Mouse (Mus musculus) frontal cortex, adult (tissue): Measurements from ENCODE around the gene Snx5.

ENCODE experiments used
- ATAC-seq: cut with Nextera tagmentation; 2 replicates; pipeline ENCODE4 v1.9.2; 2017; ENCODE audit warnings: mild to moderate bottlenecking, moderate library complexity, mixed read lengths; ENCODE audit not compliant: low TSS enrichment

Snx5 gene

GRCm38 (mm10) chr2:144270507-144271420 is at the start of gene Snx5, which contains the start of gene Mgme1:
TSS of gene Snx5 (minus strand) at chr2:144270906.
TSS of gene Mgme1 (plus strand) at chr2:144270663.
- ATAC-seq: peak; percentile 92

- no peak for ATAC-seq
Observed at GRCm38 (mm10) chr2:144311372-144311771, 40.7 kb upstream of the Snx5 start.

DNA sequence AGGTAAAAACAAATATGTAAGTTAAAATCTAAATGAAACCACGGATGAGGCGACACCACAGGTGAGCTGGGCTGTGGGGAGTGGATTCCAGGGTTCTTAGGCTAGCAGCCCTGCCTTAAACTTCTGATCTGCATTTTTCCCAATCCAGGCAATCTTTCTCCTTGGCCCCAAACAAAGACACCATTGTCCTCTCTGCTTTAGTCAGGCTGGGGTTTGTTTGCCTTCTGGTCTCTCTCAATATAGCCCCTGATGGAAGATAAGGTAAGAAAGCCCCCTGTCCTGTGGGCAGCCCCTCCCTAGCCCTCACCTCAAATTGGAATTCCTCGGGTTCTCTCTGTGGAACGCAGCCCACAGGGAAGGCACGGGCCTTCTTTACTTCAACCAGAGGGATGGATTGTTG is 39.6 kb upstream of the Snx5 start:
- ATAC-seq: no peak

GRCm38 (mm10) chr2:144308561-144308960 is 37.9 kb upstream of the Snx5 start:
- no peak for ATAC-seq

DNA sequence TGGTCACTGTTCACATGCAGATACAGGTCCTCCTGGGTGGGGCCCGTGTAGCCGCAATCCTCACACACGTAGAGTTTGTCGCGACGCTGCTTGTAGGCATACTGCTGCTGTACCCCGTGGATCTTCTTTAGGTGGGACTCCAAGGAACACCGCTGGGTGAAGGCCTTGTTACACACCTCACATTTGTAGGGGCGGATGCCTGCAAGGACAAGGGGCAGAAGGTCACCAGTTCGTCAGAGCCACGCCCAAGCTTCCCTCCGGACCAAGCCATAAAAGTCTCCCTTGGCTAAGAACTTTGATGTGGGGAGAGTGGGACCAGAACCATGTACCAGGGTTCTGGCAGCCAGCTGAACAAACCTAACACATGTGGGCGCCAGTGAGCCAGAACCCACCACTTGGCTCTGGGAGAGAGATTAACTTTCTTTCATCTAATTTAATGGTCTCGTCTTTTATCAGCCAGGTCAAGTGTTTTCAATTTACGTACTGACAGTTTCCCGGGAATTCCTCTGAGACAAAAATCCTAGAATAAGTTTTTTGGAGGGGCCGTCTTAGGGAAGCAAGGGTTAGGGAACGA is 35.1 kb upstream of the Snx5 start:
- ATAC-seq: no peak

DNA sequence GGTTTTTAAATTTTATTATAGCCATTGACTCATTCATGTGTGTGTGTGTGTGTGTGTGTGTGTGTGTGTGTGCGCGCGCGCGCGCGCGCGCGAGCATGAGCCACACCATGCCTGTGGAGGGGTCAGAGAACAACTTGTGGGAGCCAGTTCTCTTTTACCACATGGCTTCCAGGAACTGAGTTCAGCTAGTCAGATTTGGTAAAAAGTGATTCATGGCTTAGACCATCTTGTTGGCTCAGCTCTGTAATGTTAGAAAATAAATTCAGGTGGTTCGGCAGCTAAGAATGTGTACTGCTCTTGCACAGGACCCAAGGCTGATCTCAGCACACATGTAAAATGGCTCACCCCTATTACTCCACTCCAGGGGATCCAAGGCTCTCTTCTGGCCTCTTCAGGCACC is 30.4 kb upstream of the Snx5 start:
- no peak for ATAC-seq

GRCm38 (mm10) chr2:144299749-144300669 is 29.3 kb upstream of the Snx5 start:
- peak; percentile 59 for ATAC-seq

DNA sequence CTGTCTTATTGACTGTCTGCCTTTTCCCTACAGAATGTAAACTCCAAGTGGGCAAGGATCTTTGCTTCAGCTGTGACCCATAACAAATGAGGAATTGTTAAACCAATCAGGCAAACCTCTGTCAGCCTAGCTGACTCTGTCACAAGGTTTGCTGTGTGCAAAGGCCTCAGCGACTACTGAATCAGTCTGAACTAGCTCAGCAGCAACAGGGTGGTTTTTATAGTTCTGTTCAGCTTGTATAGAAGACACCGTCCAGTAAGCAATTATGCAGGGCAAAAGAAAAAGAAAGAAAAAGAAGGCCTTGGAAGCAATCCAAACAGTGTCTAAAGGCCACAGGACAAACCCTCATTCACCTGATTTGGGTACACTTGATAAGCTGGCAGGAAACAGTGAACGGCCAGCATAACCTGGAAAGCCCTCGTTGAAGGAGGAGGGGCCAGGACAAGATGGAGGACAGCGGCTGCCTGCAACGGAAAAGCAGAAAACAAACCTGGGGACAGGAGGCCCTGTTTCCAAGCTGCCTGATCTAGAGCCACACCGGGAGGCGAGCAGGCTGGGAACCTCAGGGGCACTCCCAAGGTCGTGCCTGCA is 24.5 kb upstream of the Snx5 start:
- no peak for ATAC-seq

- peak; percentile 80 for ATAC-seq
Observed at GRCm38 (mm10) chr2:144291600-144292305, 21.0 kb upstream of the Snx5 start.

GRCm38 (mm10) chr2:144290321-144290720 is 19.6 kb upstream of the Snx5 start:
- no peak for ATAC-seq

GRCm38 (mm10) chr2:144281417-144281816 is 10.7 kb upstream of the Snx5 start:
- no peak for ATAC-seq

- no peak for ATAC-seq
Observed at GRCm38 (mm10) chr2:144280568-144280967, 9.9 kb upstream of the Snx5 start.

GRCm38 (mm10) chr2:144279742-144280141 is 9.0 kb upstream of the Snx5 start:
- ATAC-seq: no peak

- ATAC-seq: no peak
Observed at GRCm38 (mm10) chr2:144276885-144277284, 6.2 kb upstream of the Snx5 start.

DNA sequence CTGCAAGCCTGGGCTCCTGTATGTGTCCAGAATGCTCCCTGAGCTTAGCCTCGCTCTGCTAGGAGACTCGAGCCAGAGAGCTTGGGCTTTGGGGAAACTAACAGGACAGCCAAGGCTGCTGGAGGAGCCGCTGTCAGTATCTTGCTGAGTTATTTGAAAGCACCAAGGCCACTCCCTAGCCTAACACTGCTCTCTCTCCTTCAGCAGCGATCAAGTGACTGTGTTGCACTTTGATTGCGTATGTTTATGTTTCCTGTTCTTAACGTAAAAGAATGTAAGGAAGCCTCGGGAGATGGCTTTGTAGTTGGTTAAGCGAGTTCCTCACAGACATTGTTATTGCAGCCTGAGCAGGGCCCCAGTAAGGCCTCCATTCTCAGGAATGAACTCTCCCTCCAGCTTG is 4.0 kb upstream of the Snx5 start:
- ATAC-seq: no peak

- no peak for ATAC-seq
Observed at GRCm38 (mm10) chr2:144272088-144272487, 1.4 kb upstream of the Snx5 start.

DNA sequence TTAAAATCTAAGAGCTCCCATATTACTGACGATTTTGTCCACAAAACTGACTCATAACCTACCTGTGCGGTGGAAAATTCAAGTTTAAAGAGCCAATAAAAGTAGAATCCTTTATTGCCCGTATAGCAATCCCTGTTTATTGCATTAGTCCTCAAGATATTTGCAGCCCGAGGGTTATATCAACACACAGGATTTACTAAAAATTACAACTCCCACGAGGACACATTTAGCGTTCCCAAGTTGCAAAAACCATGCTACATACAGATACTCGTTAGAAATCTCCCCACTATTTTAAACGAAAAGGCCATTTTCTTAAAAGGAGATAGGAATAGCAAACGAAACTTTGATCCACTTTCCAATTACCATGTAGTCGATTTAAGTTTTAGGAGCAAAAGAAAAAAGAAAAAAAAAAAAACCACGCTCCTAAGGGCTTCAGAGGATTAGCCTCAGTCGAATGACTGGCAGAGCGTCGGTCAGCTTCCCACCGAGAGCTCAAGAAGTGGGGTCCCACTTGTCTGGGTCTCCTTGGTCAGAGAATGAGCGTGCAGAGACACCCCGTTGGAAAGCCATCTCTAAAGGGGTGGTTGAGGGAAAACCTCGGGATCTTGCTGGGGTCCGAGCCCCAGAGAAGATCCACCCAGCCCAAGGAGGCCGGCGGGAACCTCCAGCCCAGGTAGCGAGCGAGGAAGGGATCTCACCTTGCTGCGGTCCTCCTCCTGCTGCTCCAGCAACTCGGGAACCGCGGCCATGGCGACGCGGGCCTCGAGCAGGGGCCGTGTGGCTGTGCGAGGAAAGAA is 829 bp downstream of the Snx5 start:
- no peak for ATAC-seq

DNA sequence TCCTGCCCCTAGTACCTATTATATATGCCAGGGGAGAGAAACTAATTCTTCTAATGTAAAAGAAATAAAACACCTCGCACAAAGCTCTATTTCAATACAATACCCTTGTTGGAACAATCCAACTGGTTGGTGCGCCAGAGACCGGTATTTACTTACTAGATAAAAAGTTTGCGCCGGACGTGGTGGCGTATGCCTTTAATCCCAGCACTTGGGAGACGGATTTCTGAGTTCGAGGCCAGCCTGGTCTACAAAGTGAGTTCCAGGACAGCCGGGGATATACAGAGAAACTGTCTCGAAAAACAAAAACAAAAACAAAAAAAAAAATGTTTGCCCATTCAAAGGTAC is 1.4 kb downstream of the Snx5 start:
- ATAC-seq: no peak

GRCm38 (mm10) chr2:144268446-144269305 is 2.0 kb downstream of the Snx5 start:
- no peak for ATAC-seq

GRCm38 (mm10) chr2:144267731-144268015 is 3.0 kb downstream of the Snx5 start:
- ATAC-seq: peak; percentile 12; the same call in 1 of the 2 replicates
